Mouse (Mus musculus): ENCODE results near the gene Cdhr3. TPM values are rescaled to one million over a fixed set of nuclear protein-coding genes. Genes with fewer than 3 reads are reported as not detected.
A peak's percentile ranks its signal among the peaks of the same experiment; 100 is the strongest.

Cdhr3 gene
- total and polyA plus RNA-seq, 3 experiments, result not detected

- Histone ChIP-seq H3K4me1 (ENCODE audit: control insufficient read depth in 1 of 2, insufficient read depth in 2 of 2, low read length in 2 of 2) (peaks cover 19 to 41% of the 10 kb centered on the region in 2 experiments), H3K79me2 (ENCODE audit: control insufficient read depth, insufficient read depth, low read length, poor library complexity) (no peaks in the 10 kb centered on the region), H3K9me3 (replicated peaks; ENCODE audit: insufficient read depth, low read length) (no peaks in the 10 kb centered on the region), H3K9ac (ENCODE audit: control insufficient read depth, low read depth, low read length, poor library complexity, severe bottlenecking) (peak overlapping the region; percentile 35), H3K27ac (ENCODE audit: control insufficient read depth, low read depth, low read length) (peak overlapping the region; percentile 95), H3K4me3 (ENCODE audit: control insufficient read depth in 1 of 2, insufficient read depth in 1 of 2, low read depth in 2 of 2, low read length in 2 of 2) (peak overlapping the region; percentile 6 to 39; a peak in 2 of 4 replicates), H3K36me3 (ENCODE audit: control insufficient read depth in 1 of 2, insufficient read depth in 2 of 2, low read length in 2 of 2) (peaks cover 0 to 30% of the 10 kb centered on the region in 2 experiments; a peak in 2 of 4 replicates), H3K27me3 (ENCODE audit: control insufficient read depth in 1 of 2, insufficient read depth in 2 of 2, low read length in 2 of 2) (no peaks in the 10 kb centered on the region)
- TF ChIP-seq POLR2A (IDR thresholded peaks at IDR 0.05; ENCODE audit: control insufficient read depth in 1 of 2, insufficient read depth in 1 of 2, low read depth in 1 of 2, low read length in 2 of 2, poor library complexity in 1 of 2) (no peak), POLR2AphosphoS2 (IDR thresholded peaks at IDR 0.05; ENCODE audit: low read length) (no peak), SMC3 (IDR thresholded peaks at IDR 0.05; ENCODE audit: low read depth, low read length) (no peak), RAD21 (IDR thresholded peaks at IDR 0.05; ENCODE audit: low read depth, low read length) (no peak), NELFE (IDR thresholded peaks at IDR 0.05; ENCODE audit: low read depth, low read length) (peak; percentile 19; the same call in 1 of the 2 replicates), ETS1 (IDR thresholded peaks at IDR 0.05; ENCODE audit: low read depth, low read length) (peak; percentile 50), MXI1 (IDR thresholded peaks at IDR 0.05; ENCODE audit: low read depth, low read length) (no peak), TAL1 (IDR thresholded peaks at IDR 0.05; ENCODE audit: low read length) (no peak), MAZ (IDR thresholded peaks at IDR 0.05; ENCODE audit: low read depth, low read length) (0 out of 2 replicates have a peak, but pooled peaks have one; percentile 17), CTCF (IDR thresholded peaks at IDR 0.05 in 2 of 3, conservative IDR thresholded peaks at IDR 0.05 in 1 of 3; ENCODE audit: control insufficient read depth in 1 of 3, insufficient read depth in 1 of 3, low read depth in 2 of 3, low read length in 3 of 3, poor library complexity in 1 of 3, severe bottlenecking in 1 of 3) (no peak), JUND (IDR thresholded peaks at IDR 0.05; ENCODE audit: low read depth, low read length) (no peak), RCOR1 (IDR thresholded peaks at IDR 0.05; ENCODE audit: low read depth, low read length) (no peak), BHLHE40 (IDR thresholded peaks at IDR 0.05; ENCODE audit: borderline replicate concordance, low read depth, low read length) (no peak), ZKSCAN1 (IDR thresholded peaks at IDR 0.05; ENCODE audit: low read depth, low read length) (peak; percentile 96), MAFK (IDR thresholded peaks at IDR 0.05; ENCODE audit: borderline replicate concordance, low read depth, low read length) (peak; percentile 96), NRF1 (IDR thresholded peaks at IDR 0.05; ENCODE audit: insufficient read depth, low read depth, low read length, poor library complexity, severe bottlenecking) (no peak), GATA1 (IDR thresholded peaks at IDR 0.05; ENCODE audit: low read depth, low read length) (no peak)
- DNase-seq (ENCODE audit: low read depth, low spot score), result peak; percentile 59
Observed at GRCm38 (mm10) chr12:33126243-33126642, 33.6 kb upstream of the Cdhr3 start.

GRCm38 (mm10) chr12:33125594-33126227 lies 33.0 kb upstream of the Cdhr3 start:
- H3K9ac ChIP-seq (ENCODE audit: control insufficient read depth, low read depth, low read length, poor library complexity, severe bottlenecking), result peak overlapping the region; percentile 50
- peaks cover 19 to 41% of the 10 kb centered on the region in 2 experiments for H3K4me1 ChIP-seq (ENCODE audit: control insufficient read depth in 1 of 2, insufficient read depth in 2 of 2, low read length in 2 of 2)
- H3K36me3 ChIP-seq (ENCODE audit: control insufficient read depth in 1 of 2, insufficient read depth in 2 of 2, low read length in 2 of 2), result peaks cover 0 to 30% of the 10 kb centered on the region in 2 experiments; a peak in 2 of 4 replicates
- peak; percentile 92 for DNase-seq (ENCODE audit: low read depth, low spot score)
- H3K9me3 ChIP-seq (replicated peaks; ENCODE audit: insufficient read depth, low read length), result no peaks in the 10 kb centered on the region
- H3K27ac ChIP-seq (ENCODE audit: control insufficient read depth, low read depth, low read length), result peak overlapping the region; percentile 95
- H3K27me3 ChIP-seq (ENCODE audit: control insufficient read depth in 1 of 2, insufficient read depth in 2 of 2, low read length in 2 of 2), result no peaks in the 10 kb centered on the region
- peak overlapping the region; percentile 8 to 39; a peak in 3 of 4 replicates for H3K4me3 ChIP-seq (ENCODE audit: control insufficient read depth in 1 of 2, insufficient read depth in 1 of 2, low read depth in 2 of 2, low read length in 2 of 2)
- H3K79me2 ChIP-seq (ENCODE audit: control insufficient read depth, insufficient read depth, low read length, poor library complexity), result no peaks in the 10 kb centered on the region
- TF ChIP-seq POLR2AphosphoS5 (IDR thresholded peaks at IDR 0.05; ENCODE audit: borderline replicate concordance, low read depth, low read length) (no peak), USF2 (IDR thresholded peaks at IDR 0.05; ENCODE audit: borderline replicate concordance in 1 of 2, insufficient read depth in 1 of 2, low read depth in 1 of 2, low read length in 2 of 2) (no peak), SMC3 (IDR thresholded peaks at IDR 0.05; ENCODE audit: low read depth, low read length) (no peak), E2F4 (IDR thresholded peaks at IDR 0.05; ENCODE audit: borderline replicate concordance, low read depth, low read length) (no peak), TAL1 (IDR thresholded peaks at IDR 0.05; ENCODE audit: low read length) (peak; percentile 83), MEF2A (IDR thresholded peaks at IDR 0.05; ENCODE audit: extremely low read depth, insufficient replicate concordance, low read depth, low read length, poor library complexity, severe bottlenecking) (no peak), RAD21 (IDR thresholded peaks at IDR 0.05; ENCODE audit: low read depth, low read length) (no peak), MYC (IDR thresholded peaks at IDR 0.05; ENCODE audit: low read depth, low read length) (peak; percentile 58; the same call in 1 of the 2 replicates), POLR2AphosphoS2 (IDR thresholded peaks at IDR 0.05; ENCODE audit: low read length) (no peak), HCFC1 (IDR thresholded peaks at IDR 0.05; ENCODE audit: low read depth, low read length) (no peak), UBTF (IDR thresholded peaks at IDR 0.05; ENCODE audit: borderline replicate concordance, insufficient read depth, low read depth, low read length) (no peak), MAZ (IDR thresholded peaks at IDR 0.05; ENCODE audit: low read depth, low read length) (0 out of 2 replicates have a peak, but pooled peaks have one; percentile 69), USF1 (IDR thresholded peaks at IDR 0.05; ENCODE audit: low read depth, low read length) (peak; percentile 84), EP300 (IDR thresholded peaks at IDR 0.05; ENCODE audit: low read depth in 1 of 2, low read length in 2 of 2) (peak; percentile 91 to 95), ZKSCAN1 (IDR thresholded peaks at IDR 0.05; ENCODE audit: low read depth, low read length) (no peak; the same call in 1 of the 2 replicates), JUND (IDR thresholded peaks at IDR 0.05; ENCODE audit: low read depth, low read length) (no peak), CHD2 (IDR thresholded peaks at IDR 0.05; ENCODE audit: low read length) (no peak), ZC3H11A (IDR thresholded peaks at IDR 0.05; ENCODE audit: low read depth, low read length) (no peak)

Data from MEL (cell line).